Mouse (Mus musculus) lung, adult 2 months (tissue): ENCODE results near the gene Tmem185b.

Experiments
- CTCF ChIP-seq: fragments of 200-500 bp; IDR thresholded peaks from 2 replicates; pipeline ENCODE4 v1.5.1; 2011; ENCODE audit warnings: mild to moderate bottlenecking, low read length, control low read depth; ENCODE audit not compliant: insufficient read depth
- POLR2A ChIP-seq: fragments of 200-500 bp; IDR thresholded peaks from 2 replicates; pipeline ENCODE4 v1.6.1; 2011; ENCODE audit warnings: low read depth, mild to moderate bottlenecking, control low read depth, low read length, borderline replicate concordance; ENCODE audit errors: extremely low read depth

- TF ChIP-seq CTCF (no peak), POLR2A (no peak)
Observed at GRCm38 (mm10) chr1:119541570-119541969, 15.6 kb downstream of the Tmem185b start.
